Mouse (Mus musculus): ENCODE measurements at regions not wholly inside any gene's neighbourhood (a gene's known extent, or its start where the extent isn't known, plus 50 kb on each side); places are given as distances from the start of the nearest gene placed in this dataset.

GRCm38 (mm10) chr5:33488152-33488561 is 54.4 kb upstream of the Nkx1-1 start:
- TF ChIP-seq ZNF384 (IDR thresholded peaks at IDR 0.05; ENCODE audit: low read depth, low read length) (no peak), HCFC1 (IDR thresholded peaks at IDR 0.05; ENCODE audit: borderline replicate concordance, insufficient read depth, low read length) (no peak), ZC3H11A (IDR thresholded peaks at IDR 0.05; ENCODE audit: borderline replicate concordance, low read depth, low read length) (no peak), CHD2 (IDR thresholded peaks at IDR 0.05; ENCODE audit: low read depth, low read length) (no peak)
